In the genomic region with DNA sequence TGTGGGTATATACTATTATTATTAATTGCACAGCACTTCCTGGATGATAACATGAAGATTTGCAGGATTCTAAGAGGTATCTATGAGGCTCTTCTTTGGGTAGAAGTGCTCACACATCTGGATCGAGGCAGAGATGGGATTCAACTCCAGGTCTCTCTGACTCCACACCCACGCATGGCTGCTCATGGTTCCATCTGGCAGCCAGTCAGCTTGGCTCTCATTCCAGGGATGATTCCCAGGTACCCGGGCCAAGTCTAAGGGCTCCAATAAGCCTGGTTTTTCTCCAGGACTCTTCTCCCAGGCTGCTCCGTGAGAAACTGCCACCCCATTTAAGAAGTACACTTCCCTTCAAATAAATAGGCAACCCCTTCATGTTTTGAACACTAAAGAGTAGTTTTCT, we compare ENCODE assay signal across 9 mouse cellular contexts.
DNase-seq lines count a peak whose midpoint lies in the region; ATAC-seq and TF ChIP-seq lines count a peak whose summit lies in the region.
"Had no signal": no experiment of that assay in that cellular context is flagged by ENCODE, and none has a peak within 500 bp of the region (broad histone marks: within the 10 kb centered on the region; RNA-seq: fewer than 3 reads in every experiment).

No protein-coding gene starts in this region.

- no peak overlapping the region for H3K9ac ChIP-seq in heart, embryonic 11.5 days (ENCODE audit: low read depth, low read length)
- no peak overlapping the region for H3K9ac ChIP-seq in forebrain, postnatal 0 days
- H3K9ac ChIP-seq: limb, embryonic 12.5 days had no signal

- H3K4me3 ChIP-seq in heart, embryonic 11.5 days (ENCODE audit: low read depth, low read length): no peak overlapping the region
- H3K4me3 ChIP-seq in forebrain, postnatal 0 days (ENCODE audit: low read depth, low read length): no peak overlapping the region
- H3K4me3 ChIP-seq: limb, embryonic 12.5 days had no signal

- DNase-seq in heart, adult 18-20 months: peak; percentile 54 to 55
- peak; percentile 55 for DNase-seq in adipocyte (ENCODE audit: low spot score)
- peak; percentile 61 for DNase-seq in gastrocnemius, postnatal 10 days
- DNase-seq in left cerebral cortex, postnatal 14 days (ENCODE audit: low spot score in 2 of 2): peak; percentile 34 to 40
- no peak for DNase-seq in forebrain, postnatal 0 days

- no peaks in the 10 kb centered on the region for H3K4me1 ChIP-seq in heart, embryonic 11.5 days (ENCODE audit: control insufficient read depth, insufficient read depth, low read length)
- no peaks in the 10 kb centered on the region for H3K4me1 ChIP-seq in forebrain, postnatal 0 days (ENCODE audit: insufficient read depth)

- intact Hi-C loops in left cerebral cortex, postnatal 14 days (cut with DNase I): no loop called here

- no peak for ATAC-seq in heart, embryonic 11.5 days (replicated peaks; ENCODE audit: insufficient number of reproducible peaks, low FRiP score, low TSS enrichment)
- ATAC-seq in granulocyte monocyte progenitor cell, adult 5-6 weeks (replicated peaks; ENCODE audit: poor library complexity, severe bottlenecking): no peak
- ATAC-seq in megakaryocyte-erythroid progenitor cell, adult 5-6 weeks (replicated peaks; ENCODE audit: low FRiP score, low TSS enrichment, poor library complexity, severe bottlenecking): no peak
- no peak; the same call in 1 of the 2 replicates for ATAC-seq in forebrain, postnatal 0 days

- WGBS in heart, embryonic 11.5 days (ENCODE audit: insufficient replicate concordance): 65% methylated on average over 4 of the region's 4 CpGs
- WGBS in forebrain, postnatal 0 days: 49% methylated on average over 4 of the region's 4 CpGs

- no peak for TF ChIP-seq CTCF in forebrain, postnatal 0 days (IDR thresholded peaks at IDR 0.05; ENCODE audit: low read depth)

- H3K27me3 ChIP-seq in heart, embryonic 11.5 days (ENCODE audit: control insufficient read depth, insufficient read depth, low read length): peaks cover 33% of the 10 kb centered on the region
- no peaks in the 10 kb centered on the region for H3K27me3 ChIP-seq in forebrain, postnatal 0 days (ENCODE audit: insufficient read depth, low read length)

- no peak overlapping the region for H3K27ac ChIP-seq in heart, embryonic 11.5 days (ENCODE audit: low read depth, low read length)
- no peak overlapping the region for H3K27ac ChIP-seq in forebrain, postnatal 0 days (ENCODE audit: low read depth, low read length)
- H3K27ac ChIP-seq: limb, embryonic 12.5 days had no signal

- no peaks in the 10 kb centered on the region for H3K36me3 ChIP-seq in heart, embryonic 11.5 days (ENCODE audit: control insufficient read depth, insufficient read depth, low read length)
- no peaks in the 10 kb centered on the region for H3K36me3 ChIP-seq in forebrain, postnatal 0 days (ENCODE audit: insufficient read depth)
- H3K36me3 ChIP-seq: limb, embryonic 12.5 days had no signal

- H3K4me2 ChIP-seq in heart, embryonic 11.5 days: no peak overlapping the region
- H3K4me2 ChIP-seq in forebrain, postnatal 0 days (ENCODE audit: low read depth): no peak overlapping the region
- H3K4me2 ChIP-seq: limb, embryonic 12.5 days had no signal

- H3K9me3 ChIP-seq in heart, embryonic 11.5 days (replicated peaks; ENCODE audit: control insufficient read depth, low read length): no peaks in the 10 kb centered on the region
- no peaks in the 10 kb centered on the region for H3K9me3 ChIP-seq in forebrain, postnatal 0 days (ENCODE audit: low read length)
- H3K9me3 ChIP-seq: limb, embryonic 12.5 days had no signal
